Mouse (Mus musculus) myocyte (in vitro differentiated cells): Measurements from ENCODE around the gene Vps13a. TPM values are rescaled to one million over a fixed set of nuclear protein-coding genes. Genes with fewer than 3 reads are reported as not detected.
"Not testable (repeated sequence)": the region's sequence is repeated elsewhere in the genome, so short reads cannot be mapped to it uniquely, and the experiment has no call there.

ENCODE experiments used
- H3K27me3 ChIP-seq: one replicate; pipeline ENCODE4 v1.6.1; 2011; ENCODE audit not compliant: control insufficient read depth, insufficient read depth, insufficient read length
- H3K36me3 ChIP-seq: one replicate; pipeline ENCODE4 v1.6.1; 2011; ENCODE audit not compliant: control insufficient read depth, insufficient read depth
- H3K4me2 ChIP-seq: one replicate; pipeline ENCODE4 v1.6.1; 2011; ENCODE audit warnings: low read depth, control low read depth
- H3K4me3 ChIP-seq: one replicate; pipeline ENCODE4 v1.5.1; 2011; ENCODE audit warnings: mild to moderate bottlenecking, control low read depth, moderate library complexity
- H3K79me2 ChIP-seq: one replicate; pipeline ENCODE4 v1.6.1; 2011; ENCODE audit not compliant: control insufficient read depth, insufficient read depth
- H3ac ChIP-seq: one replicate; pipeline ENCODE4 v1.6.1; 2011; ENCODE audit not compliant: control insufficient read depth, insufficient read length
- CEBPB ChIP-seq: IDR thresholded peaks from 2 replicates; pipeline ENCODE4 v1.6.1; 2011; ENCODE audit warnings: mild to moderate bottlenecking, moderate library complexity; ENCODE audit not compliant: poor library complexity, insufficient read depth, severe bottlenecking
- E2F4 ChIP-seq: IDR thresholded peaks from one replicate; pipeline ENCODE4 v1.6.1; 2011; ENCODE audit warnings: mild to moderate bottlenecking, control low read depth, moderate library complexity; ENCODE audit not compliant: insufficient read depth
- MAX ChIP-seq: IDR thresholded peaks from one replicate; pipeline ENCODE4 v1.6.1; 2011; ENCODE audit warnings: low read depth, mild to moderate bottlenecking, control low read depth
- MYOD1 ChIP-seq, 3 experiments: IDR thresholded peaks; one replicate each; pipeline ENCODE4 v1.6.1; 2011; ENCODE audit warnings: control low read depth in 2 of 3, low read depth in 2 of 3, mild to moderate bottlenecking in 2 of 3, moderate library complexity in 1 of 3; ENCODE audit not compliant: insufficient read length in 2 of 3, control insufficient read depth in 1 of 3
- MYOG ChIP-seq, 3 experiments: IDR thresholded peaks; one replicate each; pipeline ENCODE4 v1.6.1; 2011; ENCODE audit warnings: control low read depth in 2 of 3, low read depth in 2 of 3, mild to moderate bottlenecking in 2 of 3; ENCODE audit not compliant: insufficient read length in 2 of 3, control insufficient read depth in 1 of 3, insufficient read depth in 1 of 3
- POLR2A ChIP-seq: IDR thresholded peaks from one replicate; pipeline ENCODE4 v1.6.1; 2011; ENCODE audit warnings: low read depth, mild to moderate bottlenecking, control low read depth, moderate library complexity; ENCODE audit not compliant: insufficient read length
- POLR2AphosphoS2 ChIP-seq: IDR thresholded peaks from one replicate; pipeline ENCODE4 v1.6.1; 2011; ENCODE audit warnings: low read depth, control low read depth; ENCODE audit not compliant: insufficient read length
- REST ChIP-seq: IDR thresholded peaks from one replicate; pipeline ENCODE4 v1.6.1; 2011; ENCODE audit warnings: mild to moderate bottlenecking, control low read depth, moderate library complexity; ENCODE audit not compliant: insufficient read depth, insufficient read length
- SRF ChIP-seq: IDR thresholded peaks from one replicate; pipeline ENCODE4 v1.6.1; 2011; ENCODE audit warnings: low read depth; ENCODE audit not compliant: control insufficient read depth, insufficient read length
- TCF12 ChIP-seq: IDR thresholded peaks from one replicate; pipeline ENCODE4 v1.6.1; 2011; ENCODE audit warnings: mild to moderate bottlenecking, control low read depth; ENCODE audit not compliant: poor library complexity, insufficient read depth, severe bottlenecking
- TCF3 ChIP-seq: IDR thresholded peaks from one replicate; pipeline ENCODE4 v1.6.1; 2011; ENCODE audit warnings: low read depth, control low read depth; ENCODE audit not compliant: insufficient read length
- USF1 ChIP-seq: IDR thresholded peaks from one replicate; pipeline ENCODE4 v1.6.1; 2011; ENCODE audit warnings: low read depth, mild to moderate bottlenecking, control low read depth, moderate library complexity
- polyA plus RNA-seq: library from polyadenylated mRNA; unstranded; fragments of >200 nt; fragmentation: generic; extraction: Trizol; gene quantifications from one replicate; pipeline ENCODE4 v1.2.1, GENCODE M21; 2012; ENCODE audit warnings: missing spikeins

Vps13a gene
- polyA plus RNA-seq, 1 experiment, result 3.7 TPM

GRCm38 (mm10) chr19:16797923-16798322 is 17.2 kb upstream of the Vps13a start:
- H3ac ChIP-seq, result no peak overlapping the region
- no peaks in the 10 kb centered on the region for H3K79me2 ChIP-seq
- H3K4me2 ChIP-seq, result no peak overlapping the region
- TF ChIP-seq MYOG (IDR thresholded peaks at IDR 0.05; ENCODE audit: control insufficient read depth in 1 of 3, insufficient read depth in 1 of 3, insufficient read length in 2 of 3, low read depth in 2 of 3), result no peak
- TF ChIP-seq E2F4, result no peak
- TF ChIP-seq REST, result no peak
- no peak for TF ChIP-seq CEBPB
- no peak for TF ChIP-seq SRF
- TF ChIP-seq POLR2A, result no peak
- TF ChIP-seq USF1, result no peak
- TF ChIP-seq POLR2AphosphoS2, result no peak
- TF ChIP-seq TCF3, result no peak
- no peak for TF ChIP-seq MAX
- TF ChIP-seq TCF12, result no peak
- no peak for TF ChIP-seq MYOD1 (IDR thresholded peaks at IDR 0.05; ENCODE audit: control insufficient read depth in 1 of 3, insufficient read length in 2 of 3, low read depth in 2 of 3)
- H3K36me3 ChIP-seq, result no peaks in the 10 kb centered on the region
- no peak overlapping the region for H3K4me3 ChIP-seq
- no peaks in the 10 kb centered on the region for H3K27me3 ChIP-seq

GRCm38 (mm10) chr19:16794486-16794885 is 13.8 kb upstream of the Vps13a start:
- H3K27me3 ChIP-seq, H3K79me2 ChIP-seq, H3K4me2 ChIP-seq, H3K36me3 ChIP-seq, H3K4me3 ChIP-seq, H3ac ChIP-seq: not testable (repeated sequence)

GRCm38 (mm10) chr19:16789930-16790329 is 9.2 kb upstream of the Vps13a start:
- TF ChIP-seq SRF (no peak), E2F4 (no peak), MAX (no peak), TCF3 (no peak), MYOD1 (IDR thresholded peaks at IDR 0.05; ENCODE audit: control insufficient read depth in 1 of 3, insufficient read length in 2 of 3, low read depth in 2 of 3) (no peak), MYOG (IDR thresholded peaks at IDR 0.05; ENCODE audit: control insufficient read depth in 1 of 3, insufficient read depth in 1 of 3, insufficient read length in 2 of 3, low read depth in 2 of 3) (no peak), USF1 (no peak), TCF12 (no peak), POLR2AphosphoS2 (no peak), CEBPB (no peak), REST (no peak), POLR2A (no peak)
- Histone ChIP-seq H3K4me2 (no peak overlapping the region), H3K79me2 (no peaks in the 10 kb centered on the region), H3K36me3 (no peaks in the 10 kb centered on the region), H3ac (no peak overlapping the region), H3K27me3 (no peaks in the 10 kb centered on the region), H3K4me3 (no peak overlapping the region)

GRCm38 (mm10) chr19:16784879-16785278 is 4.1 kb upstream of the Vps13a start:
- Histone ChIP-seq H3K79me2 (peaks cover 3% of the 10 kb centered on the region), H3K4me2 (no peak overlapping the region), H3ac (no peak overlapping the region), H3K4me3 (no peak overlapping the region), H3K27me3 (no peaks in the 10 kb centered on the region), H3K36me3 (no peaks in the 10 kb centered on the region)
- TF ChIP-seq CEBPB (no peak), USF1 (no peak), POLR2AphosphoS2 (no peak), TCF12 (no peak), MYOD1 (IDR thresholded peaks at IDR 0.05; ENCODE audit: control insufficient read depth in 1 of 3, insufficient read length in 2 of 3, low read depth in 2 of 3) (no peak), MYOG (IDR thresholded peaks at IDR 0.05; ENCODE audit: control insufficient read depth in 1 of 3, insufficient read depth in 1 of 3, insufficient read length in 2 of 3, low read depth in 2 of 3) (no peak), SRF (no peak), POLR2A (no peak), TCF3 (no peak), REST (no peak), E2F4 (no peak), MAX (no peak)

GRCm38 (mm10) chr19:16781406-16782019 is 780 bp upstream of the Vps13a start:
- Histone ChIP-seq H3K79me2 (peaks cover 18% of the 10 kb centered on the region), H3K36me3 (no peaks in the 10 kb centered on the region), H3K4me2 (peak overlapping the region; percentile 93), H3K4me3 (peak overlapping the region; percentile 62), H3ac (peak overlapping the region; percentile 51), H3K27me3 (no peaks in the 10 kb centered on the region)
- TF ChIP-seq POLR2AphosphoS2 (no peak), USF1 (no peak), TCF3 (no peak), CEBPB (no peak), REST (no peak), MYOG (IDR thresholded peaks at IDR 0.05; ENCODE audit: control insufficient read depth in 1 of 3, insufficient read depth in 1 of 3, insufficient read length in 2 of 3, low read depth in 2 of 3) (no peak), MAX (no peak), MYOD1 (IDR thresholded peaks at IDR 0.05; ENCODE audit: control insufficient read depth in 1 of 3, insufficient read length in 2 of 3, low read depth in 2 of 3) (no peak), SRF (no peak), TCF12 (no peak), E2F4 (no peak), POLR2A (no peak)
